8 mouse cellular contexts compared by ENCODE assay signal in genomic region chr1:58710711-58711364, GRCm38 (mm10). TPM values are rescaled to one million over a fixed set of nuclear protein-coding genes. Genes with fewer than 3 reads are reported as not detected.
DNase-seq lines count a peak whose midpoint lies in the region; ATAC-seq and TF ChIP-seq lines count a peak whose summit lies in the region.

No protein-coding gene starts in this region.

- TF ChIP-seq POLR2A in bone marrow, adult 2 months (IDR thresholded peaks at IDR 0.05; ENCODE audit: borderline replicate concordance, control insufficient read depth, low read depth, low read length), result no peak

- TF ChIP-seq EP300 in heart, postnatal 0 days (IDR thresholded peaks at IDR 0.05; ENCODE audit: low read depth), result no peak

- H3K9me3 ChIP-seq in kidney, embryonic 14.5 days (ENCODE audit: control insufficient read depth, low read length), result no peaks in the 10 kb centered on the region
- no peaks in the 10 kb centered on the region for H3K9me3 ChIP-seq in heart, postnatal 0 days (replicated peaks; ENCODE audit: control insufficient read depth, low read length)

- H3K27ac ChIP-seq in kidney, embryonic 14.5 days (ENCODE audit: low read depth, low read length), result peak overlapping the region; percentile 100
- peak overlapping the region; percentile 99 for H3K27ac ChIP-seq in bone marrow, adult 2 months (ENCODE audit: control insufficient read depth, insufficient read depth, low read depth, low read length, poor library complexity)
- peak overlapping the region; percentile 100 for H3K27ac ChIP-seq in heart, postnatal 0 days (ENCODE audit: low read depth)

- peak overlapping the region; percentile 86 for H3K9ac ChIP-seq in kidney, embryonic 14.5 days (ENCODE audit: low read depth, low read length)
- H3K9ac ChIP-seq in heart, postnatal 0 days (replicated peaks; ENCODE audit: low read depth, low read length), result peak overlapping the region; percentile 94

- peak overlapping the region; percentile 58 for H3K4me2 ChIP-seq in kidney, embryonic 14.5 days (replicated peaks; ENCODE audit: low read depth, low read length)
- peak overlapping the region; percentile 84 for H3K4me2 ChIP-seq in heart, postnatal 0 days (ENCODE audit: low read depth, low read length)

- H3K4me1 ChIP-seq in kidney, embryonic 14.5 days (ENCODE audit: control insufficient read depth, insufficient read depth, low read length), result peaks cover 5% of the 10 kb centered on the region; the same call in 1 of the 2 replicates
- peaks cover 1% of the 10 kb centered on the region; the same call in 1 of the 2 replicates for H3K4me1 ChIP-seq in bone marrow, adult 2 months (ENCODE audit: control insufficient read depth, insufficient read depth, low read length)
- peaks cover 11% of the 10 kb centered on the region for H3K4me1 ChIP-seq in heart, postnatal 0 days (ENCODE audit: control insufficient read depth, insufficient read depth)

- peak overlapping the region; percentile 51 for H3K4me3 ChIP-seq in kidney, embryonic 14.5 days (ENCODE audit: low read length)
- H3K4me3 ChIP-seq in bone marrow, adult 2 months (replicated peaks; ENCODE audit: control insufficient read depth, low read depth, low read length), result peak overlapping the region; percentile 92
- H3K4me3 ChIP-seq in heart, postnatal 0 days (ENCODE audit: low read depth, low read length), result peak overlapping the region; percentile 72

- DNase-seq in kidney, postnatal 25 days, result no peak
- peak; percentile 76 for DNase-seq in heart, postnatal 0 days (ENCODE audit: low spot score)
- peak; percentile 34 for DNase-seq in lung, postnatal 10 days
- DNase-seq in adipocyte (ENCODE audit: low spot score), result no peak
- DNase-seq in thymus, postnatal 4 days, result no peak
- no peak for DNase-seq in urinary bladder, adult 2 months (ENCODE audit: low spot score)

- WGBS in kidney, embryonic 14.5 days, result 47% methylated on average over 10 of the region's 10 CpGs
- WGBS in bone marrow, adult 2 months, result 17% methylated on average over 10 of the region's 10 CpGs
- WGBS in heart, postnatal 0 days, result 36% methylated on average over 10 of the region's 10 CpGs

- no peak for ATAC-seq in kidney, embryonic 14.5 days (ENCODE audit: low FRiP score, low TSS enrichment)
- no peak for ATAC-seq in heart, postnatal 0 days (ENCODE audit: insufficient read depth, low read depth)

- no peaks in the 10 kb centered on the region; the same call in 1 of the 2 replicates for H3K36me3 ChIP-seq in kidney, embryonic 14.5 days (ENCODE audit: control insufficient read depth, insufficient read depth, low read length)
- peaks cover 7% of the 10 kb centered on the region; the same call in 1 of the 2 replicates for H3K36me3 ChIP-seq in heart, postnatal 0 days (replicated peaks; ENCODE audit: control insufficient read depth, insufficient read depth, low read length)

- no peak for TF ChIP-seq CTCF in bone marrow, adult 2 months (IDR thresholded peaks at IDR 0.05; ENCODE audit: control insufficient read depth, insufficient read depth, low read length)
- no peak for TF ChIP-seq CTCF in heart, postnatal 0 days (IDR thresholded peaks at IDR 0.05; ENCODE audit: low read depth)

- no peaks in the 10 kb centered on the region for H3K27me3 ChIP-seq in kidney, embryonic 14.5 days (ENCODE audit: control insufficient read depth, insufficient read depth, low read length)
- H3K27me3 ChIP-seq in heart, postnatal 0 days (ENCODE audit: control insufficient read depth, insufficient read depth, low read length), result no peaks in the 10 kb centered on the region

RNA-seq across cellular contexts. Expression of gene Cflar, which starts 0.5 kb away (rescaled TPM):
- polyA plus RNA-seq in kidney, embryonic 14.5 days (2014; fragmentation: Nextera tagmentation; extraction: Ambion mirVana), result 34.0 and 39.6 TPM in 2 replicates
- polyA plus RNA-seq in bone marrow, adult 2 months (2011; ENCODE audit: insufficient read depth, insufficient read length, low replicate concordance, missing spikeins), result 32.3 and 72.0 TPM in 2 replicates
- 44.4 and 102 TPM in 2 replicates for total RNA-seq in heart, postnatal 0 days (2014; rRNA removed; ENCODE audit: low replicate concordance)
- polyA plus RNA-seq in heart, postnatal 0 days (2015; fragmentation: Nextera tagmentation; extraction: Ambion mirVana), result 49.8 and 53.6 TPM in 2 replicates
- 41.1 and 43.4 TPM in 2 replicates for polyA plus RNA-seq in urinary bladder, adult 2 months (2012; rRNA removed)

RNA-seq across cellular contexts. Expression of gene Als2cr12, which starts 15.0 kb away (rescaled TPM):
- polyA plus RNA-seq in kidney, embryonic 14.5 days (2014; fragmentation: Nextera tagmentation; extraction: Ambion mirVana), result not detected in 2 replicates
- polyA plus RNA-seq in bone marrow, adult 2 months (2011; ENCODE audit: insufficient read depth, insufficient read length, low replicate concordance, missing spikeins), result not detected in 2 replicates
- not detected in 2 replicates for total RNA-seq in heart, postnatal 0 days (2014; rRNA removed; ENCODE audit: low replicate concordance)
- not detected in 2 replicates for polyA plus RNA-seq in heart, postnatal 0 days (2015; fragmentation: Nextera tagmentation; extraction: Ambion mirVana)
- 0.66 and 0.83 TPM in 2 replicates for polyA plus RNA-seq in urinary bladder, adult 2 months (2012; rRNA removed)

Comparison
In these comparisons a context has a peak if more than half of its experiments do, and no peak if none do; other contexts are left out.
1. DNase-seq: peak in heart, postnatal 0 days (single experiment) and lung, postnatal 10 days (single experiment); none in kidney, postnatal 25 days (0 of 2), adipocyte (single experiment), thymus, postnatal 4 days (single experiment) and urinary bladder, adult 2 months (single experiment).
2. Peak in every context shown above with its lines, with median percentiles within 50 percentile points of each other: H3K27ac ChIP-seq and H3K4me3 ChIP-seq.